Mouse (Mus musculus) Muller cell, postnatal 12 days (primary cell): ENCODE measurements at regions not wholly inside any gene's neighbourhood (a gene's known extent, or its start where the extent isn't known, plus 50 kb on each side); places are given as distances from the start of the nearest gene placed in this dataset.
A peak's percentile ranks its signal among the peaks of the same experiment; 100 is the strongest.
"Not testable (repeated sequence)": the region's sequence is repeated elsewhere in the genome, so short reads cannot be mapped to it uniquely, and the experiment has no call there.

ENCODE experiments used
- DNase-seq: peaks from one replicate; pipeline ENCODE4 v3.0.0-alpha.2; 2015; ENCODE audit errors: inconsistent ontology term

DNA sequence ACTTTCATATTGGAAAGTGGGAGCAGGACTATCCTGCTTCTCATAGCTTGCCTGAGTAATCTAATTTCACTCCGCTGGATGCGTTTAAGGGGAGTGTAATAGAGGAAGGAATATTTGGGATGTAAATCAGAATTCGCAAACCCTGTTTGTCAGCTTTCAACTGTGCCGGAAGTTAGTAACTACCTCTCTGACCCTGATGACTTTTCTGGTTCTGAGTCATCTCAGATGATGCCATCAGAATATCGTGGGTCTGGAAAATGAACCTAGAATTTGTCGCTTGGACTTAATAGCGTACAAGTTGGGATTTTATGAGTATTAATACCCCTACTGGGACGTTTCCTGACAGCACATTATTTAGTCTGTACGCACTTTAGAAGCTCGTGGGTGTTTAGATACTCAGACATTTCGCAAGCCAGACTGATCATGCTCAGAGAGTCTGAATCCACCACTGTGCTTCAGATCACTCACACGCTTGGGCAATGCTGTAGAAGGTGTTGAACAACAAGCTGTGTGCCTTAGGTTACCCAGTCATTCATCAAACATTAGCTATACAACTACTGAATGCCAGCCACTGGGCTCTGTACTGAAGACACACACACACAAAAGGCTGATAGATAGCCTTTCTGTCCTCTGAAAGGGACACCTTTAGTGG, 131.1 kb downstream of the Phlda1 start:
- no peak for DNase-seq

DNA sequence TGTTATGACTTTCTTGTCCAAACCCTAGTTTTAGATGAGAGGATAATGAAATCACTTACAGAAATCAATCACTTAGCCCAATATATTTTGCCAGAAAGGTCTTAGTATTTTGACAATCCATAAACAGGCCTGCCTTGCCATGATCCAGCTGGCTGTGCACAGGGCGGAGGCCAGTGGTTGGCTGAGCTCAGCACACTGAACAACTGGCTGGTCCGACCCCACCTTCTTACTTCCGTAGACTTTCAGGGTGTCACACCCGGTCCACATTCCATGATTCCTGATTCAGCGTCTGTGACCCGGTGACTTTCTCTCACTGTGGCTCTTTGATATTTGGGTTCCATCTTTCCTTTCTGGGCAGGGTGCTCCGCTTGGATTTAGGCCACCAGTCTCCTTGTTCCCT, 133.8 kb downstream of the Phlda1 start:
- no peak for DNase-seq

DNA sequence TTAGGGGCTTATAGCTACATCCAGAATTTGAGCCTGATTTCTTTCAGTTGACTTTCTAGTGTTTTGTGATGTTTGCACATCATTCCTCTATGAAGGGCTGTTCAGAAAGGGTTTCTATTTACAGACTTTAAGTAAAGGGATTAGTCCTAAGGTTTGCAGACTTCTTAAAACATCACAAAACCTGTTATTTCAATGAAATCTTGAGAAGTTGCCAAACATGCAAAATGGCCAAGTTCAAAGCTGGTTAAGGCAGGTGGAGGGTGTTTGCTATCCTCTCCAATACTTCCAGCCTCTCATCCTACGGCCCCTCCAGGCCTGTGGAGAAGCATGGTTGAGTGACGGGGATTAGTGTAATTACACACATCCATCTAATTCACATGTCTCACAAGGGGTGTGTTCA, 136.6 kb downstream of the Phlda1 start:
- DNase-seq = no peak

DNA sequence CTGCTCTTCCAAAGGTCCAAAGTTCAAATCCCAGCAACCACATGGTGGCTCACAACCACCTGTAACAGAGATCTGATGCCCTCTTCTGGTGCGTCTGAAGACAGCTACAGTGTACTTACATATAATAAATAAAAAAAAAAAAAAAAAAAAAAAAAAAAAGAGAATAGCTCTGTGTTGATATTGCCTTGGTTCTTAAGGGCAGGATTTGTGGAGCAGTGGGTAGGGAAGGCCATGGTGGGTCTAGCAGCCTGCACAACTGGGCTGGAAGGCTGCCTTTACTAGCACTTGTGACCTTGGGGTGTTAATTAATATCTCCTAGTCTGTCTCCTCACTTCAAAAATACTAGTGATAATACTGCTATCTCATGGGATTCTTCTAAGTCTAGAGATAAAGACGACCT, 147.7 kb downstream of the Phlda1 start:
- not testable (repeated sequence) for DNase-seq

DNA sequence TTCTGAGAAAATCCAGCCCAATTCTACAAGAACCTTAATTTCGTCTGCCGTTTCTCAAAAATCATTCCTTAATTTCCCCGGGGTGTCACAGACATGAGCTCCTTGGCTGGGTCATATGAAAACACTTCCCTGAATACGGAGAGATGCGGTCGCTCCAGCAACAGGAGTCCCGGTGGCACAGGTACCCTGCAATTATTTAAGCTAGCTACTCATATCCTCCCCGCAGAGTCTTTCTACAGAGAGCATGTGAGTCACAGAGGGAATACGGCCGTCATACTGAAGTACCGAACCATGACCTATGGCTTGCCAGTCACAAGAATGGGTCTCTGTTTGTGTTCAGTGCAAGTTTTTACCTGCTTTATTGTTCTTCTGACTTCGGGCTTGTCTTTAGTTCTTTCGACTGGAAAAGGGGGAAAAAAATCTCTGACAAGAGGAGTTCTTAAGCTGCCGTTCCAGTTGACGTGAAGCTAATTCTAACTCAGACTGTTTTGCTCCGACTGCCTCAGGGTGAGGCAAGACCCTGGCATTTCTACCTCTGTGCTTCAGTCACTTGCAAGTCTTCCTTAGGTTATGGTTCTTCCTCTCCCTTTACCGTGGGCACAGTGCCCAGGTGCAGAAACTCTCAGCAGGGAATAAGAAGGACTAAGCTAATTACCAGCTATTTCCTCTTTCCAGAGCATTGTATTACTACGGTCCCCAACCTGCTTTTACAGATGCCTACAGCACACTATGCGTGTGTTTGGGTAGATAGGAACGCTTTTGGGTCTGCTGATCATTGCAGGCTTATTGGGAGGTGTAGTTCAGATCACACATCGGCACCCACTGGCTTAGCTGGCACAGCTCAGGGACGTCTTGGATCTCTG, 148.5 kb downstream of the Phlda1 start:
- no peak for DNase-seq

DNA sequence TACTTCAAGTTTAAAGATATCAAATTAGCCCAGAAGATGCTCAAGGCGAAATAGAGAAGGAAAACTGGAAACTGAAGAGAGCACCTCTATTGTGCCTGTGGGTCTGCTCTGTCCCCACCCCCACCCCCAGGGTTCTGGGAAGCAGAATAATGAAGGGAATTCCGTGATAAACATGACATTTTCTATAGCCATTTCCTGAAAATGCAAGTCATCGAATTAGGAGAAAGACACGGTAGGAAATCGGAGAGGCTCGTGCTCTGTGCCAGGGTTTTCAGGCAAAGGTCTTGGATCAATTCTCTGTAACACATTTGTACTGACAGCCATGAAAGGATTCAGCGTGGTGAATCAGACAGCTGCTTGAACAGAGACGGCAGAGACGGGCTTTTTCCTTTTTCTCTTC, 152.7 kb downstream of the Phlda1 start:
- DNase-seq = peak; percentile 77

DNA sequence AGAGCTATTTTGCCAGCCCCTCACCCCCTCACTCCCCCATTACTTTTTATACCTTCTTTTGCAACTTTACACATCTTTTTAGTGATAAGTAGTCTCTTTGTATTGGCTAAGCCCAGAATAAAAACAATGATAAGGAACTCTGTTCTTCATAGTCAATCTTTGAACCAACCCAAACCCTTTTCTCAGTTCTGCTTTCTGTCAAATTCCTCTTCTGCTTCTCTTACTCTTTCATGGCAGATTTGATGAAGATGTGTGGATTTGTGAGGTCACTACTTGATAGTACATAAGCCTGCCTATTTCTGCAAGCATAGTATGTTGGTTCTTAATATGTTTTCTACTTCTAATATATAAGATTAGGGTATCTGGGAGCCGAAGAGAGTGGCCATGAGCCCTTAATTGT, 156.6 kb downstream of the Phlda1 start:
- no peak for DNase-seq

DNA sequence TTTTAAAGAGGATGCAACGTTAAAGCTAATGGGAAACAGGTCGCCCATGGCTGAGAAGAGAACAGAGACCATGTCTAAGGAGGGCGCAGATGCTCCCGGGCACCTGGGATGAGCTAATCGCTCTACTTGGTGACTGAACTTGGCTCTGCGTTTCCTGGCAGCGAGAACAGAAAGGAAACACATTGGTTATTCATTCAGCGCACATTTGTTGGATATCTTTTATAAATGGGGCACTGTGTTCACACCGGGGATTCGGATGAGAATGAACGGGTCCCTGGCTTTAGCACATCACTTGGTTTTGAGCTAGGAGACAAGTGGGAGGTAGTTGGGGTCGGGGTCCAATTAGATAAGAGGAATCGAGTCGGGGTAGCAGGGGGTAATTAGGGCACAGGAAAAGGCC, 159.7 kb downstream of the Phlda1 start:
- DNase-seq = peak; percentile 76

DNA sequence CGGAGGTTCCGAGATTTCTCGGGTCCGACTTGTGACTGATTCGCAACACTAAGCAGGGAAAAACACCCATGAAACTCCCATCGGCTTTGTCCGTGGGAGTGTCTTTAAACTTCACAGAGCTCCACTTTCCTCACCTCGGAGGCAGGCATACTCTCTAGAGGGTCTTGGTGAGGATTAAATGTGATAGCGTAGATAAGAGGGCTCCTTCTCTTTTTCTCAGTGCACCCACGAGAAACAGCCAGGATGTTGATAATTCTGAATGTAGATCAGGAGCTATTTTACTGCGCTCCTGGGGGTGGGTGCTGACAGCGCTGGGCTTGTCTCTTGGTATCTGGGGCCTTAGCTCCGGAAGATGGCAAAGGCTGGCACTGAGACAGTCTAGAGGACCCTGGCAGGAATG, 160.9 kb downstream of the Phlda1 start:
- no peak for DNase-seq

DNA sequence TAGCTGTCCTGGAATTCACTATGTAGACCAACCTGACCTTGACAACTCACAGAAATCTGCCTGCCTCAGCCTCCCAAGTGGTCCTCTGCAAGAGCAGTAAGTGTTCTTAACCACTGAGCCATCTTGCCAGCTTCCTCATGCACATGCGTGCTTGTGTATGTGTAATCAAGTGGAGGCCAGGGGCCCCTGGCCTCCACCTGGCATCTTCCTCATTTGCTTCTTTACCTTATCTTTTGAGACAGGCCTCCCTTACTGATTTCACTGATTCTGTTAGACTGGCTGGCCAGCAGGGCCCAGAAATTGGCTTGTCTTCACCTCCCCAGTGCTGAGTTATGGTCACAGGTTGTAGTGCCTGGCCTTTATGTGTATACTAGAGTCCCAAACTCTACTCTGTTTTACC, 162.6 kb downstream of the Phlda1 start:
- no peak for DNase-seq

DNA sequence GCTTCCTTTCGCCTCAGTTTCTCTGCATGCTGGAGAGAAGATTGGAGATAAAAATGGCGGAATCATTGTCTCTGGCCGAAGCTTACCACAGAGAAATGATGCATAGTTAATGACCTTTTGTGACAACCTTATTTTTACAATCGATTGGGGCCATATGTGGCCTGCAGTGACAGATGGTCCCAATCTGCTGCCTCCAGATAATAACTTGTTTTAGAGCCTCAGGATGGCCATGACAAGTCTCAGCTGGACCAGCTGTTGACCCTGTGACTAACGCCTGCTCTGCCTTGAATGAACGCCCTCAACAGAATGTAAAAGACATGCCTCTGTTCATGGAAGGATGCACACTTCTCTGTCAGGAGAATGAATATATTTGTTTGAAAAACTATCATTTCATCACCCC, 163.6 kb downstream of the Phlda1 start:
- no peak for DNase-seq

DNA sequence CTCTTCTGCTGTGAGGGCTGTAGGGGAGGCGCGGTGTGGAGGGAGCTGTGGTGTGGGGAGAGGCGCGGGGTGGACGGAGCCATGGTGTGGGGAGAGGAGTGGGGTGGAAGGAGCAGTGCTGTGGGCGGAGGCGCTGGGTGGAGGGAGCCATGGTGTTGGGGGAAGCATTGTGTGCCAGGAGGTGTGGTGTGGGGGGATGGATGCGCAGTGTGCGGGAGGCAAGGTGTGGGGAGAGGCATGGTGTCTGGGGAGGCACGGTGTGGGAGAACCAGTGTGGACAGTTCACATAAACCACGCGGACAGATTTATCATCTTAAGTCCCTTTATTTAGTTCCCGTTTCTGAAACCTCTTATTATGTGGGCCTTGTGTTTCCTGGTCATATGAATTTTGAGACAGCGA, 164.6 kb downstream of the Phlda1 start:
- DNase-seq = no peak

DNA sequence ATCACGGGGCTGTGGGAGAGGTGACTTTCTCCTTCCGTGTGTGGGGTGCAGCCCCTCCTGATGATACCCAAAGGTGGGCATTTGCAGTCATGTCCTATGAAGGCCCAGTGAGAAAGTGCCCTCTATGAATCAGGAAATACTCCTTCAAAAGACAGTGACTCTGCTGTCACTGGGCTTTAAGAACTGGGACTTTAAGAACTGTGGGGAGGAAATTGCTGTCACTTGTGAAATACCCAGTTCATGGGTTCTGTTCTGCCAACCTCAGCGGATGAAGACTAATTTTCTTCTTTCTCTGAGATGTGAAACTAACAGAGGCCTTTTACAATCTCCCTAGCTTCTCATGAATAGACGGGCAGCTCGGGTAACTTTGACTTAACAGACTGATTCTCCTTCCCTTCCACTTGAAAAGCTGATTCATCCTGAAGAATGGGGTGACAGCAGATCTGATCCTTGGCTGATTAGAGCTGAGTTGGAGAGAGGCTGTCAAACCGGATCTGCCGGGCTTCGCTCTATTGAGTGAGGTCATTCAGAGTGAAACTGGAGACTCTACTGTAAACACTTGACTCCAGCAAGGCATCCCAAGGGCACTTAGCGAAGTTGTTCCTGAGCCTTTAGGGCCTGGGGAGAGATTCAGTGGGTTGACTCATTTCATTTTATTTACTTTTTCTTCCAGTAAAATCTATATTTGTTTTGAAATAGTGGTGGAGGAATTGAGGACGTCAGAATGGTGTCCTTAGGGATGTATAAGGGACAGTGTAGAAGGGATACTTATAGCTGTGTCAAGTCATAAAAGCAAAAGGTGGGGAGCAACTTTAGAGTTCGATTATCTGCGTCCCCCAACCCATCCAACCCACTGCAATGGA, 166.6 kb downstream of the Phlda1 start:
- DNase-seq = no peak

DNA sequence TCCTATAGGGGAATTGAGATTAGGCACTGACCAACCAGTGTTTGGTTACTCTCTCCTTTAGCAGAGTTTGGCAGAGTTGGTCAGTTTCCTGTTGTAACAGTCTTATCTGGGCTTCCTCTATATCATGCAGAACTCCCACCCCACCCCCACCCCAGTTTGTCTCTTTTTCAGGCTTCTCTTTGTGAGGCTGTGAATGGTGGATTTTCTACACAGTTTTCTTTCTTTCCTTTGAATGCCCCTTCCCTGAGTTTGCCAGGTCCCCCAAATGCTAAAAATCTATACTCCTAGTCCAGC, 167.2 kb downstream of the Phlda1 start:
- no peak for DNase-seq

DNA sequence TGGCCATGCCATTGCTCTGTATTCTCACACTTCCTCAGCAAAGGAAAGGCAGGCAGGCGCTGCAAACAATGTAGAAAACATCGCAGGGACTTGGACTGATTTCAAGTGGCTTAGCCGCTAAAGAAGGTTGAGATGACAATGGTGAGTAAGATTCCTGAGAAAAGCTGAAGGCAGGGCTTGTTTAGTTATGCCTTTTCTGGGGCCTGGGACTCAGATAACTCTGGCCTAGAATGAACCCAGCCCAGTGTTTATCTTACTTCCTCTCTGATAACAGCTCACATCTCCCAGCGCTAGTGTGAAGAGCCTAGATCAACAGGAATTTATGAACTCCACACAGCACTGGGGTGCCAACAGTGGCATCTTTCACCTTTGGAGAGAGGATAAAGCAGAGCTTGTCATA, 170.2 kb downstream of the Phlda1 start:
- DNase-seq = no peak

DNA sequence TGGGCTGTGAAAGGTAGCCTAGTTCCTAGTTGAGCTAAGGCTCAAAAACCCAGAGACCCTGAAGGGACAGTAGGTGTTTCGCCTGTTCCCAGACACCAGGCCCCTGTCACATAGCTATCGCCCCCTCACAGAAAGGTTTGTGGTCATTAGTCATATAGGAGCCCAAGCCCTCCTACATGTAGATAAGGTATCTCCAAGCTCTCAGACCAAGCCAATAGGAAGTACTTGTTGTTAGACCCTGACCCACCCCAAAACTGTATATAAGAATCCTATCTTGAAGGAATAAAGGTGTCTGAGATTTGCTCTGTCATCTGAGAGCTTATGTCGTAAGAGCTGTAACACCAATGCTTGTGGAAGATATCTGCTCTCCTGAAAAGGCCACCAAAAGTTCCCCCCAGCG, 174.8 kb downstream of the Phlda1 start:
- no peak for DNase-seq

DNA sequence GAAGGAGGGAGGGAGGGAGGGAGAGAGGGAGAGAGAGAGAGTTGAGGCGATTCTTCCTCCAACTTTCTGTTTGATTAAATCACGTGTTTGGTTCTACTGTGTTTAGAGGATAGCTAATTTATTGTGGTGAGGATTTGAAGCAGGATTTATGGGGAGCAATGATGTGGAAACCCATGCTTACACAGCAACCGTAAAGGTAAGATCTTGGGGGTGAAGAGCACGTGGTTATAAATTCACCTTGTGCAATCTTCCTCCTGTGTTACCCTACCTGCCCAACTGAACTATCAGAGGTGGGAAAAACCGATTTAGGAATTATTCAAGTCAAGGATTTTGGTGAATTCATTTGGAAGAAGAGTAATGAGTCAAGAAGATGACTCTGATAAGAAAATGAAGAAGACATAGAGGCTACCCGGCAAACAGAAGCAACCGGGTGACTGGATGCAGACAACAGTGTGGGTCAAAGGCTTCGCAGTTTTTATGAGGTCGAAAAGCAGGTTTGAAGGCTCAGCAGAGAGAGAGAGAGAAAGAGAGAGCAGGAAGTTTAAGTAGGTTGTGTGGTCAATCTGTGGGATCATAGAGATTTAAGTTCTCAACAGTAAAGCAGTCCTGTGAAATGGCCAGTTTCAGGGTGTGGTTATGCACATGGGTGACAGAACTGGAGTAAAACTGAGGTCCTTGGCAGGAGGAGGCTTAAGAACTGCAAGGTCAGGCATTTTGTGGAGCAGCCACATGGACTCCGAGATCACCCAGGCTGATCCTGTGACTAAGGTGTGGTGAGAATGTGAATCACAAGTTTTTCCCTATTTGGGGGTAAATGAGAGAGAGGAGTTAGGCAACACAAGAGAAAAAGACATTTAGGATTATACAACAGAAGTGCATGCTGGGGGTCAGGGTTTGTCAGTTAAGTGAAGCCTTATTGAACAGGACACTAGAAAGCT, 178.6 kb downstream of the Phlda1 start:
- no peak for DNase-seq

DNA sequence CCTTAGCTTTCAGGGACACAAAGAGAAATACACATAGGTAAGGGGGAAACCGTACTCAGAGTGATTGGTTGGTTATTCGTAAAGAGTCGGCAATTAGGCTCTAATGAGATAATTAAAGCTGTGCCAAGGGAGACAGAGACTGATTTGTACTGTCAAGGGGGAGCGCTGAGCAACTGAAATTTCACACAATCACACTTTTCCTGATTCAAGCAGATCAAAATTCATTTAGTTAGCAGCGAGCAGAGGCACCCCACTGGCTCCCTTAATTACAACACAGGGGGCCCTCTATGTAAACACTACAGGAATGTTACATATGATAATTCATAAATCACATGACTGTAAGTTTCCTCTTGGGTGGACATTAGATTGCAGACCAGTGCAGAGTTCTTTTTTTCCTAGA, 180.5 kb downstream of the Phlda1 start:
- peak; percentile 60 for DNase-seq

DNA sequence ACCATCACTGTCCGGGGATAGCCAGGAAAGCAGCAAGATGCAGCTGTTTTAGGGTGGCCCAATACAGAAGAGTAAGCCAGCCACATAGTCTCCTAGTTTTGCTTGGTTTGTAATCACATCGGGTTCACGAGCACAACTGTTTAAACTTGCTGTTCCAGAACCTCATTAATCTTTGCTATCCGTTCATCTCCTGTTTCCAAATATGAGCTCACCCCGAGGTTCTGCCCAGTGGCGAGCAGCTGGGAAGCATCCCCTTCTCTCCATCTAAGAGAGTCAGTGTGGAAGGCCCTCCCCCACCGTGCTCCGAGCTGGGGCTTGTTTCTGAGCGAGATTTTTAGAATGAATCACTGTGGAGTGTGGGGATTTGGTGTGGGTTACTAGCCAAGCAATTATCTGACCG, 183.5 kb downstream of the Phlda1 start:
- DNase-seq = peak; percentile 42

DNA sequence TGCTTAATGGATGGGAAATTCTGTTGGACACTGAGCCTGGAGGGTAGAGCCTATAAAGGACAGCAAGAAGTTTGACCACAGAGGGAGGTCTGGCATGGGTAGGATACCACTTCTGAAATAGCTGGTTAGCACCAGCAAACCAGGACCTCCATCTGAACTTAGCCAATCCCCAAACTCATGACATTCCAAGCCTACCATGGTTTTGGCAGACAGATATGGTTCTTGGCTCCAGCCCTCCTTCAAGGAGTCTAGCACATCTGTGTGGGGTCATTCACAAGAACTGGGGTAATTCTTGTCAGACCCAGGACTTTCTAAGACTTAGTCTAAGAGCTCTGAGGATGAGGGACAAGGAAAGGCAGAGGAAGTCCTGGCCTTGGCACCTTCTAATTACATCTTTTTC, 187.7 kb downstream of the Phlda1 start:
- DNase-seq = no peak
